Mouse (Mus musculus) T-helper 2 cell (primary cell): ENCODE measurements around the gene Lekr1.

ENCODE experiments used
- in situ Hi-C: fragments of 300-600 bp; cut with MboI, MseI; formaldehyde crosslinking; loops from one replicate; pipeline ENCODE4 v1.15.1; 2025; ENCODE audit warnings: high pct_unique_total_duplicates

The Lekr1 gene

DNA sequence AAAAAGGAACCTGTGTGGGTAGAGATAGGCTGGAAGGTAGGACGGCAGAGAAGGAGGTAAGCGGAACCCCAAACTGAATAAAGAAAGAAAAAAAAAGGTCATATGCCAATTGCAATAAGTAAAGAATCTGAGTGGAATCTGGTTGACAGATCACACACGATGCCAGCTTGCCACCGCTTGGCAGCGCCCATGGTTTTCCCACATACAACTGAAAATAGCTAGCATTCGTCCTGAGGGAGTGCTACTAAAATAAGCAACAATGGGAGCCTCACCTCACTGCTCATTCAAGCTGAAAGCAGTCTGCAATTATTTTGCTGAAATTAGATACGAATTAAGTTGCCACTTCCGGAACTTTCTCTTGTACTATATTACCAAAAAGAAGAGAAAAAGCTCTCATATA is 202.9 kb downstream of the Lekr1 start:
- in situ Hi-C loops: no loop called here

GRCm38 (mm10) chr3:65869724-65870123 is 203.7 kb downstream of the Lekr1 start:
- in situ Hi-C loops: no loop called here

GRCm38 (mm10) chr3:65871188-65871603 is 205.2 kb downstream of the Lekr1 start:
- in situ Hi-C loops: no loop called here

DNA sequence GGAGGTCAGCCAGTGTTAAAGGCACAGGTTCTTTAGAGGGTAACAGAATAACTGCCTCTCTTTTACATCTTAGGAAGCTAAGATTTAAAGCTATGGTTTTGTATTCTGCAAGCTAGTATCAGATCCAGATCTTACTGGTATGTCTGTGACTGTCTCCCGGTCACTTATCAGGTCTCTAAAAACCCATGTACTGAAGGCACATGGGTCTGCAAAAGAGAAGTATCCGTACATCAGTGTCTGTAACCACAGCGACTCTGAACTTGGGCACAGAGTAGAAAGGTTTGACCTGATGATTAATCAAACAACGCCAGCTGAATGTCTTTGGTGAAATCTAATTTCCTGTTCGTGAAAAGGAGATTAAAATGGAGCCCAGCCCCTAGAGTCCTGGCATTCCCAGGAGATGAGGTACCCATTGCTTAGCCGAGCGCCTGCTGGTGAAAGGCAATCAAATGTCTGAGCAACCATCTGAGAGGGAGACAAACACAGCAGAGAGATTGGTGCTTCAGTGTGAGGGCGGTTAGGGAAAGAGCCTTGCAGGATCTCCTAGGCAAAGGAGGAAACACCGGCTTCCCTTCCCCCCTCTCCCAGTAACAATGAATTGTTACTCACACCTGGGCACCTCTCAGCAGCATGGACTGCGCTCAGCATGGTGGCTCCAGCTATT is 205.7 kb downstream of the Lekr1 start:
- in situ Hi-C loops: no loop called here

DNA sequence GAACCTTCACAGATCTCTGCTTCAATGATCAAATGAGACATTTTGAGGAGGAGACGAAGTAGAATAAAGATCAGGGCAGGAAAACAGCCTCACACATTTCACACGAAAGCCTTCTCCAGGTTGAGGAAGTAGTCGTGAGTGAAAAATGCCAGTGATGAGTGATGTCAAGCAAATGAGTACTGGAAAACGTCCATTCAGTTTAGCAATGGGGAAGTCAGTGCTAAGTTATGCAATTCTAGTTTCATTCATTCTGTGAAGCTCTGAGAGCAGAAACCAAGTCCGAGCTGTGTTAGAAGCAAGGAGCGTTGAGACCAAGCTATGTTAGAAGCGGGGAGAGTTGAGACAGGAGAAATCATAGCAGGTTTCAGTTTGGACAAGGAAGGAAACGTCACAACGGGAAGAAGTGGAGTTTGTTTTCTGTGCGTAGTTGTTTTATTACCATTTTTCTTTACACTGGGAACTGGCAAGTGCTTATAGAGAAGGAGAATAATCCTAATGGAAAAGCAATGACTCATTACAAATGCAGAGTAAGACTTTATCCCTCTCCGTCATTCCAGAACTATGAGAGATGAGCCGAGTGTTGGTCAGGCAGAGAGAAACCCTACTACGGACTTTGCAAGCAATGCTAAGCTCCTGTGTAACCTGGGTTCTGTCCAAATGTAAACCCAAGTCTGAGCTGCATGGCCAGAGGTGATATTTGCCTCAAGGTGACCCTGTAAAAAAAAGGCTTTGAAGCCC is 207.2 kb downstream of the Lekr1 start:
- in situ Hi-C loops: no loop called here
